Mouse (Mus musculus) liver, adult 2 months (tissue): ENCODE results near the gene Kank4.

Experiments used
- CTCF ChIP-seq: fragments of 200-500 bp; IDR thresholded peaks from 2 replicates; pipeline ENCODE4 v1.5.1; 2011; ENCODE audit warnings: low read depth, low read length, control low read depth
- POLR2A ChIP-seq: fragments of 200-500 bp; IDR thresholded peaks from 2 replicates; pipeline ENCODE4 v1.6.1; 2011; ENCODE audit warnings: low read length, control low read depth; ENCODE audit not compliant: insufficient read depth; ENCODE audit errors: extremely low read depth

DNA sequence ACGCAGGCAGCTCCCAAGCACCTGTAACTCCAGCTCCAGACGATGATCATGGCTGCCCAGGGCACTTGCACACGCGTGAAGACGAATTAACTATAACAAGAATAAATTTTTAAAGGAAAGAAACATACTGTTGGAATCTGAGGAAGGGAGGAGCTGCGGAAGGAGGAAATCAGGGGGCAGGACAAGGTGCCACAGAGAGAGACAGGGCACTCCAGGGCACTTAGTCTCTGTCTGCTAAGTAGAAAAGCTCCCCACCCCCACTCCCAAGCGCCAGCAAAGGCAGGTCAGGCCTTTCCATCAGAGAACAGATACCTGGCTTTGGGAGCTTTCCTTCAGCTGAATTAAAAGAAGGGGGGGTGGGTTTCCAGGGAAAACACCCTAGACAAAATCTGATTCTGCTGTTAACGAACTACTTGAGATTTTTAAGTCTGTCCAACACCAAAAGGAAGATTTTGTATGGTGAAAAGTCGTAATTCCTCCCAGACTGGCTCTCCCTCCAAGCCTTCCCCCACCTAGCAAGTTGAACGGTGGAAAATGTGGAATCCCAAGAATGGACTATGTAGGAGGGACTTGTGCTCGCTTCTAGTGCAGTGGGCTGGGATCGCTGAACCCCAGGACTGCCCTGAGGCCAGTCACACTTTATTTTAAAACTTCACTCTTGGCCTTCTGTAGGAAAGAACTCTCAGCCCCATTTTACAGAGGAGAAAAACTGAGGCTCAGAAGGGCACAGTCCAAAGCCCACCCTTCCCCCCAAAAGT, 11.9 kb downstream of the Kank4 start:
- TF ChIP-seq POLR2A (no peak), CTCF (no peak)
